Mouse (Mus musculus): ENCODE data around the gene Furin.

DNA sequence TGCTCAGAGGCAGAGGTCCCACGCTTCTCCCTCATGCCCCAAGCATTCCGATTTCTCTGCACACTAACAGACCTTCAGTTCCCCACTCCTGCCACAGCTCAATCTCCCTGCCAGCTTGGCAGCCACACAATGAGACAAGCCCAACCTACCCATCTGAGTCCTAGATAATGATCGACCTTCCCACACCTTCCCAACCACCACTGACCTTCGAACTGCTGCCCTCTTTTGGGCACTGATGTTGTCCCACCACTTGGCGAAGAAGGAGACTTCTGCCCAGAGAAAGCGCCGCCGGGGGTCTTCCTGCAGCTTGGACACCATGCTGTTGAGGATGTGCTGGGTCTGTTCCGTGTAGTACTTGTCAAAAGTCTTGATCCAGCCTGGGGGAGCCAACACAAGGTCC, 37.2 kb downstream of the Furin start:
- no peak for TF ChIP-seq EP300 (IDR thresholded peaks at IDR 0.05; ENCODE audit: low read depth)
- TF ChIP-seq CTCF (IDR thresholded peaks at IDR 0.05; ENCODE audit: low read depth), result no peak
